Mouse (Mus musculus) neural tube, embryonic 15.5 days (tissue): ENCODE results near the gene Sfmbt2. TPM values are rescaled to one million over a fixed set of nuclear protein-coding genes. Genes with fewer than 3 reads are reported as not detected.

Experiments
- ATAC-seq: fragments of 200-750 bp; cut with Nextera tagmentation; 2 replicates; pipeline ENCODE4 v1.8.0; 2017; ENCODE audit warnings: mild to moderate bottlenecking, moderate TSS enrichment, moderate library complexity; ENCODE audit not compliant: low FRiP score
- H3K27ac ChIP-seq: fragments of 300-500 bp; sonication (generic); replicated peaks from 2 replicates; pipeline ENCODE4 v1.5.1; 2015; ENCODE audit warnings: mild to moderate bottlenecking, inconsistent platforms
- H3K27me3 ChIP-seq: fragments of 300-500 bp; sonication (generic); replicated peaks from 2 replicates; pipeline ENCODE4 v1.6.1; 2015; ENCODE audit warnings: inconsistent platforms
- H3K36me3 ChIP-seq: fragments of 300-500 bp; sonication (generic); 2 replicates; pipeline ENCODE4 v1.6.1; 2015; ENCODE audit warnings: inconsistent platforms
- H3K4me1 ChIP-seq: fragments of 300-500 bp; sonication (generic); 2 replicates; pipeline ENCODE4 v1.6.1; 2015; ENCODE audit warnings: inconsistent platforms
- H3K4me2 ChIP-seq: fragments of 300-500 bp; sonication (generic); 2 replicates; pipeline ENCODE4 v1.6.1; 2015; ENCODE audit warnings: inconsistent platforms, mild to moderate bottlenecking, moderate library complexity
- H3K4me3 ChIP-seq: fragments of 300-500 bp; sonication (generic); replicated peaks from 2 replicates; pipeline ENCODE4 v1.5.1; 2015; ENCODE audit warnings: mild to moderate bottlenecking, inconsistent platforms
- H3K9ac ChIP-seq: fragments of 300-500 bp; sonication (generic); replicated peaks from 2 replicates; pipeline ENCODE4 v1.6.1; 2015; ENCODE audit warnings: mild to moderate bottlenecking, inconsistent platforms
- H3K9me3 ChIP-seq: fragments of 300-500 bp; sonication (generic); replicated peaks from 2 replicates; pipeline ENCODE4 v1.6.1; 2016; ENCODE audit warnings: inconsistent platforms
- WGBS: fragments of 180-500 bp; shearing (Covaris S2); methylation state at CpG from one replicate; pipeline ENCODE4 v1.1.7; 2015; ENCODE audit warnings: mixed read lengths; 5-methylcytosine and 5-hydroxymethylcytosine counted together
- polyA plus RNA-seq: library from polyadenylated mRNA; unstranded; fragments of >200 nt; fragmentation: Nextera tagmentation; extraction: Ambion mirVana; gene quantifications from 2 replicates; pipeline ENCODE4 v1.2.1, GENCODE M21; 2015

Sfmbt2 gene
- polyA plus RNA-seq, 1 experiment from 2014 or later: 7.1 TPM

GRCm38 (mm10) chr2:10420944-10421420 is 50.7 kb downstream of the Sfmbt2 start:
- Histone ChIP-seq H3K27me3 (no peaks in the 10 kb centered on the region), H3K36me3 (no peaks in the 10 kb centered on the region), H3K9me3 (no peaks in the 10 kb centered on the region), H3K27ac (no peak overlapping the region), H3K4me1 (no peaks in the 10 kb centered on the region), H3K4me3 (no peak overlapping the region), H3K9ac (no peak overlapping the region), H3K4me2 (no peak overlapping the region)
- whole genome bisulfite sequencing: 53% methylated on average over 6 of the region's 6 CpGs
- no peak for ATAC-seq

DNA sequence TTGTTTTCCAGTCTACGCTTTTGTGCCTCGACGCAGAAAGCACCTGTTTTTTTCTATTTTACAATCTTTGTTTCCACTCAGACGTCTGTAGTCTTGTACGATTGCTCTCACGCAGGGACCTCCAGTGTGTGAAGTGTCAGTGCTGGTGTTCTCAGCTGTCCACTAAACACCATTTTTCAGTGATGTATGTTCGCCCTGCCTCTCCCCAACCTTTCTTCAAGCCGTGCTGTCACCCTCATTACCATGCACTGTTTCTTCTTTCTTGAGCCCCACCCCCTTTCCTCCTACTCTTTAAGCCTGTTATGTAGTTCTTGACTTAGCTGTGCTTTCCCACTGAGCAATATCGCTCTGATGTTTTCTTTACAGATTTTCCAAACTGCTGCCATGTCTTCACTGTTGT is 67.0 kb downstream of the Sfmbt2 start:
- no peak overlapping the region for H3K27ac ChIP-seq

GRCm38 (mm10) chr2:10441811-10442210 is 71.5 kb downstream of the Sfmbt2 start:
- H3K4me2 ChIP-seq: no peak overlapping the region
- H3K27me3 ChIP-seq: no peaks in the 10 kb centered on the region
- ATAC-seq: no peak
- H3K4me1 ChIP-seq: peaks cover 5% of the 10 kb centered on the region; the same call in 1 of the 2 replicates
- H3K36me3 ChIP-seq: no peaks in the 10 kb centered on the region
- H3K27ac ChIP-seq: no peak overlapping the region
- no peak overlapping the region for H3K4me3 ChIP-seq
- 61% methylated on average over 9 of the region's 9 CpGs for WGBS
- H3K9me3 ChIP-seq: no peaks in the 10 kb centered on the region
- no peak overlapping the region for H3K9ac ChIP-seq

More for the DNA sequence above, 67.0 kb downstream of the Sfmbt2 start:
- H3K9me3 ChIP-seq: no peaks in the 10 kb centered on the region
- peaks cover 5% of the 10 kb centered on the region; the same call in 1 of the 2 replicates for H3K4me1 ChIP-seq
- H3K4me3 ChIP-seq: no peak overlapping the region
- H3K27me3 ChIP-seq: no peaks in the 10 kb centered on the region
- no peak overlapping the region for H3K9ac ChIP-seq
- no peaks in the 10 kb centered on the region for H3K36me3 ChIP-seq
- H3K4me2 ChIP-seq: peak overlapping the region; percentile 11; the same call in 1 of the 2 replicates
- WGBS: 10% methylated on average over 9 of the region's 9 CpGs
- no peak for ATAC-seq

DNA sequence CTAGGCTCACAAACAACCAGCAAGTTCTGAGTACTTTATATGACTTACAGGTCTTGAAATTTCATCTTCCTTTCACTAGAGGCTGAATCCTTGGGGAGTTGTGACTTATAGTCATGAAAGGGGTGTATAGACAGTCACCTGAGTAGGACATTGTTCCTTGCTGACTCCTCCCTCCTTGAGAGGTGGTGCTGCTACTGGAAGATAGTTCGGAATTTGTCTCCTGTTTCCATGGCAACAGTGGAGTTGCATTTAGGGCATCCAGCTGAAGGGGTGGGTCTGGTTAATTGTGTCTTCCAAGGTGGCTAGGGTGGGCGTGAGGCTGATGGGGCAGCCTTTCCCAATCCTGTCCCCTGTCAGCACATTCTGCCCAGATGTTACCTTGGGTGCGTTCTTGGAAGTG is 83.3 kb downstream of the Sfmbt2 start:
- Histone ChIP-seq H3K9me3 (no peaks in the 10 kb centered on the region), H3K4me1 (no peaks in the 10 kb centered on the region), H3K4me3 (no peak overlapping the region), H3K36me3 (no peaks in the 10 kb centered on the region), H3K27me3 (no peaks in the 10 kb centered on the region), H3K9ac (no peak overlapping the region), H3K4me2 (no peak overlapping the region), H3K27ac (no peak overlapping the region)
- 43% methylated on average over 3 of the region's 3 CpGs for WGBS
- no peak for ATAC-seq

DNA sequence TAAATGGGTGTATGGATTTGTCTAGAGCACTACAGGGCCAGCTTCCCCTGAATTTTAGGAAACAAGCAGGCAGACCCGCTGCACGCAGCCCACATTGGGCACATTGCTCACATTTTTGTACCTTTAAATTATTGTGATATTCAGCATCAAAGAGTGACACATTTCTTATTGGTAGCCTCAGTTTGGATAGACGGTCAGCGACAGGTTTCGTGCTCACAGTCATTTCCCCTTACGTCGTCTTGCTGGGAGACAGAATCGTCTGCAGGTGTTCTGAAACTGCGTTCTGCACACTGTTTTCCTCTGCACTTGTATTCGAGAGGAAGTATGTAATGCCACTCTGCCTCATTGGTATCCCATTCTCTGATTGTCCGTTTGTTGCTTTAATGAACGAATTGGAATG is 88.0 kb downstream of the Sfmbt2 start:
- Histone ChIP-seq H3K4me3 (no peak overlapping the region), H3K9ac (no peak overlapping the region), H3K4me1 (no peaks in the 10 kb centered on the region), H3K27ac (no peak overlapping the region), H3K4me2 (no peak overlapping the region), H3K36me3 (no peaks in the 10 kb centered on the region), H3K27me3 (no peaks in the 10 kb centered on the region), H3K9me3 (no peaks in the 10 kb centered on the region)
- no peak for ATAC-seq
- WGBS: 89% methylated on average over 12 of the region's 12 CpGs

DNA sequence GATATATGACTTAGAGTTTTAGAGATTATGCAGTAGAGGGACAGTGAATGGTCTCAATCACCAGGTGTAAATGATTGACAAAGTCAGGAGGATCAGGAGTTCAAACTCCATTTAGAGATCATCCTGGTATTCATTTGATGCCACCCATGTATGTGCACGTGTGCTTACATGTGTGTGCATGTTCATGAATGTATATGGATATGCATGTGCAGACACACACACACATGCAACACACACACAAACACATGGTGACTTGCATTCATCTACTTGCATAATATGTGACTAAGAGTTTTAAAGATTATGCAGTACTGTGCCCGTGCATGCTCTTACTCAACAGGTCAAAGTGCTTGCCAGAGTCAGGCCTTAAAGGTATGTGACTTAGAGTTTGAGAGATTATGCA is 146.2 kb downstream of the Sfmbt2 start:
- Histone ChIP-seq H3K27me3 (no peaks in the 10 kb centered on the region), H3K36me3 (no peaks in the 10 kb centered on the region), H3K9ac (no peak overlapping the region), H3K4me2 (no peak overlapping the region), H3K4me1 (no peaks in the 10 kb centered on the region), H3K9me3 (no peaks in the 10 kb centered on the region), H3K4me3 (no peak overlapping the region), H3K27ac (no peak overlapping the region)
- no peak for ATAC-seq
- WGBS: 90% methylated on average over 2 of the region's 2 CpGs

- H3K36me3 ChIP-seq: no peaks in the 10 kb centered on the region
- H3K27me3 ChIP-seq: 0 out of 2 replicates have a peak, but pooled peaks cover 4% of the 10 kb centered on the region
- H3K4me2 ChIP-seq: no peak overlapping the region
- ATAC-seq: no peak
- H3K9ac ChIP-seq: no peak overlapping the region
- WGBS: 11% methylated on average over 5 of the region's 5 CpGs
- no peaks in the 10 kb centered on the region for H3K9me3 ChIP-seq
- no peak overlapping the region for H3K27ac ChIP-seq
- peaks cover 7% of the 10 kb centered on the region for H3K4me1 ChIP-seq
- no peak overlapping the region for H3K4me3 ChIP-seq
These were observed 151.6 kb downstream of the Sfmbt2 start for GRCm38 (mm10) chr2:10521719-10522415.

DNA sequence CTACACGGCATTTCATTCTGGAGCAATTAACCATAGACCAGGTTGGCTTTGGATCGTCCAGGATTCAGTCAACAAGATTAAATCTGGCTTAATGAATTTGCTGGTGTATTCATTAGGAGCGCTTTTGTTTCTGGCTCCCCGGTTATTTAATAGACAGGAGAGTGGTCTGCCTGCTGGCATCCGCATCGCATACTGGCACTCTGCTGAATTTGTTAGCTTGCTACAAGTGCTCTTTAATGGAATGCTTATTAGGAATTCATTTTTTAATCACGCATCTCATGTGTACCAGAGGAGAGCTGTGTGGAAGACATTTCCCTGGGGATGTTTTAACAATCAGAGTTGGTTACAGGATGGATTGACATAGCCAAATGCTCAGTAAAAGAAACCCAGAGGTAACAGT is 155.3 kb downstream of the Sfmbt2 start:
- 0 out of 2 replicates have a peak, but pooled peaks cover 4% of the 10 kb centered on the region for H3K27me3 ChIP-seq
- peak; percentile 61 for ATAC-seq
- no peaks in the 10 kb centered on the region for H3K36me3 ChIP-seq
- no peak overlapping the region for H3K4me2 ChIP-seq
- H3K4me1 ChIP-seq: peaks cover 7% of the 10 kb centered on the region
- H3K9ac ChIP-seq: no peak overlapping the region
- no peak overlapping the region for H3K4me3 ChIP-seq
- 27% methylated on average over 7 of the region's 7 CpGs for WGBS
- H3K27ac ChIP-seq: no peak overlapping the region
- H3K9me3 ChIP-seq: no peaks in the 10 kb centered on the region

DNA sequence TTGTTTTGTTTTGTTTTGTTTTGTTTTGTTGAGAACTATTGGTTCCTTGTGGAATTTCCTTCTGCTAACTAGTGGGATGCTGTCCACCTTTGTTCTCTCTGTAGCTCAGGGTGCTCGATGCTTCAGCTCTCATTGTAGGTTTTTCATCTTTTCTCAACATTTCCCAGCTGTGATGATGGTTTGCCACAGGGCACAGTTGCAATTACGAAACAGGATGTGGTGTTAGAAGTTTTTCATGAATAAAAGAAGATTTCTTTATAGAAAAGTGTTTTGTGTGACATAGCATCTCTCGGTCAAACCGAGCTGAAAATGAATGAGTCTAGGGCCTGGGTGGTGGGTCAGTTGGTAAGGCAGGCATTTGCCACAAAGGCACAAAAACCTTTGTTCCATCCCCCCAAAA is 171.5 kb downstream of the Sfmbt2 start:
- Histone ChIP-seq H3K4me1 (no peaks in the 10 kb centered on the region), H3K36me3 (no peaks in the 10 kb centered on the region; the same call in 1 of the 2 replicates), H3K9me3 (no peaks in the 10 kb centered on the region), H3K27me3 (no peaks in the 10 kb centered on the region), H3K4me2 (no peak overlapping the region), H3K9ac (no peak overlapping the region), H3K27ac (no peak overlapping the region), H3K4me3 (no peak overlapping the region)
- 85% methylated on average over 4 of the region's 4 CpGs for WGBS
- ATAC-seq: no peak

DNA sequence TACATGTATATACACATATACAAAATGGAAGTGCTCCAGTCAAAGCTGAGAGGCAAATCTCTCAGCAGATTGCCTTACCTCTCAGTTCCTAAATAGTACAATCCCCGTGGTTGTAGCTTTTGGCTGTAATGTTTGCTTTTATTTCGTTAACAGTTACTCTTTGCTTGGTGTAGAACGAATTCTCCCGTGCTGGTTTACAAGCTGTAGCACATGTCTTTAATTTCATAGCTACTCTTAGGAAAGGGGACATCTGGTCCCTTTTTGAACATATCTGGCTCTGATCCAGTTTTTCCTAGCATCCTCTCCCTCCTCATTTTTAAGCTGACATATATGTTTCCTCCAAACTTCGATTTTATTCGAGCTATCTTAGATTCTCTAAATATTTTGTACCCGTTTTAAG is 172.1 kb downstream of the Sfmbt2 start:
- Histone ChIP-seq H3K9ac (no peak overlapping the region), H3K36me3 (no peaks in the 10 kb centered on the region; the same call in 1 of the 2 replicates), H3K27me3 (no peaks in the 10 kb centered on the region), H3K9me3 (no peaks in the 10 kb centered on the region), H3K4me3 (no peak overlapping the region), H3K4me1 (no peaks in the 10 kb centered on the region), H3K27ac (no peak overlapping the region), H3K4me2 (no peak overlapping the region)
- 84% methylated on average over 7 of the region's 7 CpGs for WGBS
- ATAC-seq: no peak

- H3K4me1 ChIP-seq: no peaks in the 10 kb centered on the region
- H3K27ac ChIP-seq: no peak overlapping the region
- no peak overlapping the region for H3K4me3 ChIP-seq
- no peaks in the 10 kb centered on the region for H3K9me3 ChIP-seq
- no peaks in the 10 kb centered on the region for H3K36me3 ChIP-seq
- H3K27me3 ChIP-seq: no peaks in the 10 kb centered on the region
- no peak for ATAC-seq
- H3K9ac ChIP-seq: no peak overlapping the region
- no peak overlapping the region for H3K4me2 ChIP-seq
- WGBS: 40% methylated on average over 1 of the region's 1 CpGs
These were observed 188.5 kb downstream of the Sfmbt2 start for GRCm38 (mm10) chr2:10558816-10559215.

- ATAC-seq: no peak
- H3K36me3 ChIP-seq: no peaks in the 10 kb centered on the region
- WGBS: 88% methylated on average over 3 of the region's 3 CpGs
- H3K4me3 ChIP-seq: no peak overlapping the region
- no peaks in the 10 kb centered on the region for H3K4me1 ChIP-seq
- no peaks in the 10 kb centered on the region for H3K9me3 ChIP-seq
- H3K9ac ChIP-seq: no peak overlapping the region
- H3K27ac ChIP-seq: no peak overlapping the region
- H3K27me3 ChIP-seq: no peaks in the 10 kb centered on the region
- H3K4me2 ChIP-seq: no peak overlapping the region
These were observed 195.2 kb downstream of the Sfmbt2 start for GRCm38 (mm10) chr2:10565491-10565890.
